Mouse (Mus musculus): Measurements from ENCODE around the gene Nprl2. TPM values are rescaled to one million over a fixed set of nuclear protein-coding genes. Genes with fewer than 3 reads are reported as not detected.

Nprl2 gene
- total and polyA plus RNA-seq, 3 experiments: 12.6 to 31.4 (median 16.3) TPM

GRCm38 (mm10) chr9:107545199-107545598 lies 3.2 kb downstream of the Nprl2 start:
- Histone ChIP-seq H3K4me3 (replicated peaks in 1 of 3; ENCODE audit: low read depth in 2 of 3, low read length in 2 of 3, poor library complexity in 1 of 3) (no peak overlapping the region), H3K4me1 (ENCODE audit: control insufficient read depth in 1 of 2, insufficient read depth in 2 of 2) (peaks cover 5 to 45% of the 10 kb centered on the region in 2 experiments; a peak in 2 of 4 replicates)
- in situ Hi-C loops (cut with MboI; ENCODE audit: low pct_ligation_motif_present, low pct_unique_long_range_greater_than_20kb, low sequenced_read_pairs): no loop called here

GRCm38 (mm10) chr9:107545602-107546001 lies 3.6 kb downstream of the Nprl2 start:
- Histone ChIP-seq H3K4me3 (replicated peaks in 1 of 3; ENCODE audit: low read depth in 2 of 3, low read length in 2 of 3, poor library complexity in 1 of 3) (no peak overlapping the region), H3K79me2 (replicated peaks; ENCODE audit: control insufficient read depth, extremely low read depth, insufficient read depth, poor library complexity, severe bottlenecking) (no peaks in the 10 kb centered on the region), H3K27me3 (replicated peaks) (no peaks in the 10 kb centered on the region), H3K9ac (ENCODE audit: insufficient read depth, low read depth) (no peak overlapping the region), H3K4me1 (ENCODE audit: control insufficient read depth in 1 of 2, insufficient read depth in 2 of 2) (peaks cover 5 to 46% of the 10 kb centered on the region in 2 experiments; a peak in 2 of 4 replicates), H3K4me2 (ENCODE audit: insufficient read depth, low read depth, poor library complexity, severe bottlenecking) (no peak overlapping the region), H3K9me3 (replicated peaks; ENCODE audit: low read length) (no peaks in the 10 kb centered on the region), H3K27ac (ENCODE audit: insufficient read depth, low read depth) (no peak overlapping the region), H3K36me3 (replicated peaks in 1 of 2; ENCODE audit: control insufficient read depth in 1 of 2, insufficient read depth in 1 of 2, low read length in 1 of 2) (peaks cover 18 to 26% of the 10 kb centered on the region in 2 experiments)
- DNase-seq (ENCODE audit: extremely low read depth): peak; percentile 68
- dilution Hi-C loops (cut with MboI; ENCODE audit: extremely low pct_ligation_motif_present, extremely low pct_unique_long_range_greater_than_20kb, low sequenced_read_pairs): no loop called here
- in situ Hi-C loops (cut with MboI; ENCODE audit: low pct_ligation_motif_present, low pct_unique_long_range_greater_than_20kb, low sequenced_read_pairs): no loop called here
- no peak for TF ChIP-seq CHD1 (IDR thresholded peaks at IDR 0.05; ENCODE audit: low read depth, low read length)
- no peak for TF ChIP-seq NRF1 (IDR thresholded peaks at IDR 0.05; ENCODE audit: low read depth, low read length)
- no peak for TF ChIP-seq USF1 (IDR thresholded peaks at IDR 0.05; ENCODE audit: low read depth, low read length)
- peak; percentile 49 for TF ChIP-seq RAD21 (IDR thresholded peaks at IDR 0.05; ENCODE audit: low read depth, low read length)
- no peak for TF ChIP-seq JUND (conservative IDR thresholded peaks at IDR 0.05; ENCODE audit: low read depth, low read length)
- no peak for TF ChIP-seq MAFK (IDR thresholded peaks at IDR 0.05; ENCODE audit: insufficient replicate concordance, low read length)
- TF ChIP-seq EP300 (IDR thresholded peaks at IDR 0.05; ENCODE audit: low read length): no peak
- TF ChIP-seq POLR2A (IDR thresholded peaks at IDR 0.05; ENCODE audit: low read depth, low read length): no peak
- TF ChIP-seq ZMIZ1 (IDR thresholded peaks at IDR 0.05; ENCODE audit: low read depth, low read length): no peak
- no peak for TF ChIP-seq POLR2AphosphoS2 (IDR thresholded peaks at IDR 0.05; ENCODE audit: low read depth, low read length)
- no peak for TF ChIP-seq UBTF (IDR thresholded peaks at IDR 0.05; ENCODE audit: low read depth, low read length)
- no peak for TF ChIP-seq ELF1 (IDR thresholded peaks at IDR 0.05; ENCODE audit: low read depth, low read length)
- no peak for TF ChIP-seq USF2 (conservative IDR thresholded peaks at IDR 0.05; ENCODE audit: low read depth, low read length)
- TF ChIP-seq E2F4 (IDR thresholded peaks at IDR 0.05; ENCODE audit: insufficient replicate concordance, low read depth, low read length): no peak
- TF ChIP-seq JUN (IDR thresholded peaks at IDR 0.05; ENCODE audit: insufficient read depth, low read depth, low read length): no peak
- 0 out of 2 replicates have a peak, but pooled peaks have one; percentile 56 for TF ChIP-seq MYC (IDR thresholded peaks at IDR 0.05; ENCODE audit: low read depth, low read length)
- TF ChIP-seq PAX5 (IDR thresholded peaks at IDR 0.05; ENCODE audit: low read length): no peak
- peak; percentile 28; the same call in 1 of the 2 replicates for TF ChIP-seq TCF12 (IDR thresholded peaks at IDR 0.05; ENCODE audit: low read depth, low read length)
- TF ChIP-seq TBP (conservative IDR thresholded peaks at IDR 0.05; ENCODE audit: low read depth, low read length): no peak
- TF ChIP-seq MXI1 (IDR thresholded peaks at IDR 0.05; ENCODE audit: low read depth, low read length): no peak
- peak; percentile 45; the same call in 1 of the 2 replicates for TF ChIP-seq SMC3 (IDR thresholded peaks at IDR 0.05; ENCODE audit: low read depth, low read length)
- no peak for TF ChIP-seq NELFE (IDR thresholded peaks at IDR 0.05; ENCODE audit: low read depth, low read length)
- TF ChIP-seq MAZ (IDR thresholded peaks at IDR 0.05; ENCODE audit: low read depth, low read length): no peak
- TF ChIP-seq ETS1 (conservative IDR thresholded peaks at IDR 0.05; ENCODE audit: low read depth, low read length): no peak
- no peak for TF ChIP-seq ZKSCAN1 (IDR thresholded peaks at IDR 0.05; ENCODE audit: borderline replicate concordance, low read depth, low read length)
- TF ChIP-seq GABPA (IDR thresholded peaks at IDR 0.05; ENCODE audit: insufficient replicate concordance, low read depth, low read length): no peak
- no peak for TF ChIP-seq ZC3H11A (IDR thresholded peaks at IDR 0.05; ENCODE audit: low read depth, low read length)
- peak; percentile 82 to 91 for TF ChIP-seq CTCF (conservative IDR thresholded peaks at IDR 0.05 in 1 of 2, IDR thresholded peaks at IDR 0.05 in 1 of 2; ENCODE audit: low read depth in 2 of 2, low read length in 2 of 2)
- TF ChIP-seq ZNF384 (IDR thresholded peaks at IDR 0.05; ENCODE audit: low read depth, low read length): no peak

More at GRCm38 (mm10) chr9:107545199-107545598, 3.2 kb downstream of the Nprl2 start:
- DNase-seq (ENCODE audit: extremely low read depth): no peak
- H3K27me3 ChIP-seq (replicated peaks): no peaks in the 10 kb centered on the region
- H3K4me2 ChIP-seq (ENCODE audit: insufficient read depth, low read depth, poor library complexity, severe bottlenecking): no peak overlapping the region
- no peaks in the 10 kb centered on the region for H3K79me2 ChIP-seq (replicated peaks; ENCODE audit: control insufficient read depth, extremely low read depth, insufficient read depth, poor library complexity, severe bottlenecking)
- dilution Hi-C loops (cut with MboI; ENCODE audit: extremely low pct_ligation_motif_present, extremely low pct_unique_long_range_greater_than_20kb, low sequenced_read_pairs): no loop called here
- no peaks in the 10 kb centered on the region for H3K9me3 ChIP-seq (replicated peaks; ENCODE audit: low read length)
- peaks cover 19 to 29% of the 10 kb centered on the region in 2 experiments for H3K36me3 ChIP-seq (replicated peaks in 1 of 2; ENCODE audit: control insufficient read depth in 1 of 2, insufficient read depth in 1 of 2, low read length in 1 of 2)
- no peak for TF ChIP-seq NRF1 (IDR thresholded peaks at IDR 0.05; ENCODE audit: low read depth, low read length)
- no peak for TF ChIP-seq USF2 (conservative IDR thresholded peaks at IDR 0.05; ENCODE audit: low read depth, low read length)
- TF ChIP-seq ZC3H11A (IDR thresholded peaks at IDR 0.05; ENCODE audit: low read depth, low read length): no peak
- TF ChIP-seq MEF2A (IDR thresholded peaks at IDR 0.05; ENCODE audit: borderline replicate concordance, low read depth, low read length): no peak
- no peak for TF ChIP-seq MAX (IDR thresholded peaks at IDR 0.05; ENCODE audit: low read length)
- no peak for TF ChIP-seq EP300 (IDR thresholded peaks at IDR 0.05; ENCODE audit: low read length)
- TF ChIP-seq UBTF (IDR thresholded peaks at IDR 0.05; ENCODE audit: low read depth, low read length): no peak
- TF ChIP-seq CHD2 (IDR thresholded peaks at IDR 0.05; ENCODE audit: low read length): no peak
- TF ChIP-seq IRF4 (IDR thresholded peaks at IDR 0.05; ENCODE audit: low read depth, low read length): no peak
- no peak for TF ChIP-seq MXI1 (IDR thresholded peaks at IDR 0.05; ENCODE audit: low read depth, low read length)
- TF ChIP-seq E2F4 (IDR thresholded peaks at IDR 0.05; ENCODE audit: insufficient replicate concordance, low read depth, low read length): no peak
- TF ChIP-seq PAX5 (IDR thresholded peaks at IDR 0.05; ENCODE audit: low read length): no peak
- no peak for TF ChIP-seq TCF12 (IDR thresholded peaks at IDR 0.05; ENCODE audit: low read depth, low read length)
- TF ChIP-seq KAT2A (IDR thresholded peaks at IDR 0.05; ENCODE audit: insufficient replicate concordance, low read length): no peak
- no peak overlapping the region for H3K9ac ChIP-seq (ENCODE audit: insufficient read depth, low read depth)
- no peak overlapping the region for H3K27ac ChIP-seq (ENCODE audit: insufficient read depth, low read depth)
